Comparison of ENCODE assay signal across 8 mouse cellular contexts in genomic region chr17:13759156-13759852, GRCm38 (mm10). TPM values are rescaled to one million over a fixed set of nuclear protein-coding genes. Genes with fewer than 3 reads are reported as not detected.
A peak's percentile ranks its signal among the peaks of the same experiment; 100 is the strongest.
DNase-seq lines count a peak whose midpoint lies in the region; ATAC-seq and TF ChIP-seq lines count a peak whose summit lies in the region.

No protein-coding gene starts in this region.

- TF ChIP-seq CTCF in embryonic fibroblast, embryonic 13.5 days (IDR thresholded peaks at IDR 0.05; ENCODE audit: borderline replicate concordance, insufficient read depth, low read length) = no peak
- no peak for TF ChIP-seq CTCF in kidney, adult 2 months (conservative IDR thresholded peaks at IDR 0.05; ENCODE audit: insufficient read depth, insufficient read length, low read depth, low read length)

- peak overlapping the region; percentile 95 for H3K4me3 ChIP-seq in heart, embryonic 13.5 days
- H3K4me3 ChIP-seq in embryonic fibroblast, embryonic 13.5 days (ENCODE audit: insufficient read depth, low read length) = peak overlapping the region; percentile 53
- peak overlapping the region; percentile 80 for H3K4me3 ChIP-seq in kidney, adult 2 months (ENCODE audit: insufficient read depth, low read depth, low read length)
- H3K4me3 ChIP-seq in midbrain, embryonic 12.5 days = peak overlapping the region; percentile 97

- peaks cover 36% of the 10 kb centered on the region for H3K4me1 ChIP-seq in heart, embryonic 13.5 days
- H3K4me1 ChIP-seq in embryonic fibroblast, embryonic 13.5 days (ENCODE audit: control insufficient read depth, insufficient read depth, low read length) = peaks cover 10% of the 10 kb centered on the region
- peaks cover 14% of the 10 kb centered on the region for H3K4me1 ChIP-seq in kidney, adult 2 months (ENCODE audit: control insufficient read depth, insufficient read depth, low read length)
- peaks cover 24% of the 10 kb centered on the region for H3K4me1 ChIP-seq in midbrain, embryonic 12.5 days

- ATAC-seq in heart, embryonic 13.5 days (ENCODE audit: extremely low read depth, insufficient number of reproducible peaks, low FRiP score, low TSS enrichment) = no peak
- ATAC-seq in midbrain, embryonic 12.5 days (ENCODE audit: low FRiP score, low read depth) = no peak

- no peaks in the 10 kb centered on the region for H3K27me3 ChIP-seq in heart, embryonic 13.5 days (replicated peaks)
- H3K27me3 ChIP-seq in kidney, adult 2 months (replicated peaks; ENCODE audit: control insufficient read depth, insufficient read depth, low read length) = no peaks in the 10 kb centered on the region
- no peaks in the 10 kb centered on the region for H3K27me3 ChIP-seq in midbrain, embryonic 12.5 days

- 10% methylated on average over 13 of the region's 13 CpGs for WGBS in heart, embryonic 13.5 days
- 17% methylated on average over 13 of the region's 13 CpGs for WGBS in kidney, adult 2 months
- WGBS in midbrain, embryonic 12.5 days = 7% methylated on average over 13 of the region's 13 CpGs

- H3K36me3 ChIP-seq in heart, embryonic 13.5 days = no peaks in the 10 kb centered on the region
- H3K36me3 ChIP-seq in kidney, adult 2 months (ENCODE audit: control insufficient read depth, insufficient read depth, low read length) = no peaks in the 10 kb centered on the region
- H3K36me3 ChIP-seq in midbrain, embryonic 12.5 days = no peaks in the 10 kb centered on the region

- no peaks in the 10 kb centered on the region for H3K9me3 ChIP-seq in heart, embryonic 13.5 days
- H3K9me3 ChIP-seq in midbrain, embryonic 12.5 days = no peaks in the 10 kb centered on the region

- peak overlapping the region; percentile 98 for H3K4me2 ChIP-seq in heart, embryonic 13.5 days
- H3K4me2 ChIP-seq in midbrain, embryonic 12.5 days (replicated peaks) = peak overlapping the region; percentile 65

- no peak for DNase-seq in heart, adult 8-10 months (ENCODE audit: low spot score)
- peak; percentile 70 for DNase-seq in ZHBTc4 (ENCODE audit: low read depth, low spot score)
- peak; percentile 69 for DNase-seq in kidney, adult 2 months
- no peak for DNase-seq in urinary bladder, postnatal 25 days (ENCODE audit: low spot score)
- DNase-seq in layer of hippocampus, adult 11-12 months (ENCODE audit: low spot score) = no peak

- H3K27ac ChIP-seq in heart, embryonic 13.5 days (replicated peaks) = peak overlapping the region; percentile 95
- peak overlapping the region; percentile 25; the same call in 1 of the 2 replicates for H3K27ac ChIP-seq in embryonic fibroblast, embryonic 13.5 days (ENCODE audit: insufficient read depth, low read length)
- peak overlapping the region; percentile 52 for H3K27ac ChIP-seq in kidney, adult 2 months (ENCODE audit: insufficient read depth, low read depth, low read length)
- H3K27ac ChIP-seq in midbrain, embryonic 12.5 days (replicated peaks) = peak overlapping the region; percentile 98

- H3K9ac ChIP-seq in heart, embryonic 13.5 days = peak overlapping the region; percentile 96
- H3K9ac ChIP-seq in midbrain, embryonic 12.5 days (replicated peaks) = peak overlapping the region; percentile 91

- TF ChIP-seq POLR2A in embryonic fibroblast, embryonic 13.5 days (IDR thresholded peaks at IDR 0.05; ENCODE audit: low read depth, low read length) = 0 out of 2 replicates have a peak, but pooled peaks have one; percentile 15
- TF ChIP-seq POLR2A in kidney, adult 2 months (IDR thresholded peaks at IDR 0.05; ENCODE audit: low read depth, low read length) = no peak

RNA-seq across cellular contexts. Expression of gene Afdn, which starts 1.0 kb away (rescaled TPM):
- 54.6 and 59.0 TPM in 2 replicates for polyA plus RNA-seq in heart, embryonic 13.5 days (2015; fragmentation: Nextera tagmentation; extraction: Ambion mirVana)
- 100 to 1,000 TPM in 1 of 4 experiments, 10 to 100 TPM in 3; 62.7 to 106 (median 77.6) TPM for total RNA-seq in heart, adult 8-10 months (2022)
- polyA plus RNA-seq in embryonic fibroblast, embryonic 13.5 days (2011; ENCODE audit: insufficient read length, low read depth, missing spikeins) = 45.8 and 51.7 TPM in 2 replicates
- 35.1 and 42.3 TPM in 2 replicates for polyA plus RNA-seq in kidney, adult 2 months (2012; rRNA removed)
- 162 and 176 TPM in 2 replicates for polyA plus RNA-seq in midbrain, embryonic 12.5 days (2016; fragmentation: Nextera tagmentation; extraction: Ambion mirVana)

RNA-seq across cellular contexts. Expression of gene Tcte2, which starts 2.3 kb away (rescaled TPM):
- polyA plus RNA-seq in heart, embryonic 13.5 days (2015; fragmentation: Nextera tagmentation; extraction: Ambion mirVana) = 4.4 and 4.7 TPM in 2 replicates
- 1 to 10 TPM; 6.0 to 7.6 (median 6.3) TPM for total RNA-seq in heart, adult 8-10 months (2022)
- polyA plus RNA-seq in embryonic fibroblast, embryonic 13.5 days (2011; ENCODE audit: insufficient read length, low read depth, missing spikeins) = 1.7 and 2.0 TPM in 2 replicates
- 4.3 and 5.1 TPM in 2 replicates for polyA plus RNA-seq in kidney, adult 2 months (2012; rRNA removed)
- polyA plus RNA-seq in midbrain, embryonic 12.5 days (2016; fragmentation: Nextera tagmentation; extraction: Ambion mirVana) = 12.8 and 16.6 TPM in 2 replicates

Comparison
In these comparisons a context has a peak if more than half of its experiments do, and no peak if none do; other contexts are left out.
1. H3K27ac ChIP-seq: peak in every context shown above with its lines; median percentile 98 in midbrain, embryonic 12.5 days; 95 in heart, embryonic 13.5 days; 52 in kidney, adult 2 months; 25 in embryonic fibroblast, embryonic 13.5 days.
2. DNase-seq: peak in ZHBTc4 (single experiment) and kidney, adult 2 months (single experiment); none in heart, adult 8-10 months (single experiment), urinary bladder, postnatal 25 days (single experiment) and layer of hippocampus, adult 11-12 months (single experiment).
3. Peak in every context shown above with its lines, with median percentiles within 50 percentile points of each other: H3K4me3 ChIP-seq.